Mouse (Mus musculus) embryonic facial prominence, embryonic 15.5 days (tissue): ENCODE measurements around the gene Cpsf7. TPM values are rescaled to one million over a fixed set of nuclear protein-coding genes. Genes with fewer than 3 reads are reported as not detected.

Source experiments
- ATAC-seq: fragments of 200-750 bp; cut with Nextera tagmentation; 2 replicates; pipeline ENCODE4 v1.8.0; 2017; ENCODE audit warnings: low read depth, moderate TSS enrichment; ENCODE audit not compliant: insufficient number of reproducible peaks, low FRiP score, low TSS enrichment
- H3K27ac ChIP-seq: fragments of 300-500 bp; sonication (generic); replicated peaks from 2 replicates; pipeline ENCODE4 v1.5.1; 2015; ENCODE audit warnings: mild to moderate bottlenecking, inconsistent platforms
- H3K27me3 ChIP-seq: fragments of 300-500 bp; sonication (generic); 2 replicates; pipeline ENCODE4 v1.6.1; 2015; ENCODE audit warnings: inconsistent platforms
- H3K36me3 ChIP-seq: fragments of 300-500 bp; sonication (generic); 2 replicates; pipeline ENCODE4 v1.6.1; 2015; ENCODE audit warnings: mild to moderate bottlenecking, inconsistent platforms
- H3K4me1 ChIP-seq: fragments of 300-500 bp; sonication (generic); 2 replicates; pipeline ENCODE4 v1.6.1; 2015; ENCODE audit warnings: inconsistent platforms
- H3K4me2 ChIP-seq: fragments of 300-500 bp; sonication (generic); replicated peaks from 2 replicates; pipeline ENCODE4 v1.6.1; 2015; ENCODE audit warnings: mild to moderate bottlenecking, inconsistent platforms
- H3K4me3 ChIP-seq: fragments of 300-500 bp; sonication (generic); replicated peaks from 2 replicates; pipeline ENCODE4 v1.5.1; 2015; ENCODE audit warnings: mild to moderate bottlenecking, inconsistent platforms
- H3K9ac ChIP-seq: fragments of 300-500 bp; sonication (generic); 2 replicates; pipeline ENCODE4 v1.6.1; 2015; ENCODE audit warnings: inconsistent platforms
- H3K9me3 ChIP-seq: fragments of 300-500 bp; sonication (generic); replicated peaks from 2 replicates; pipeline ENCODE4 v1.6.1; 2016; ENCODE audit warnings: inconsistent platforms
- WGBS: fragments of 180-500 bp; shearing (Covaris S2); methylation state at CpG from one replicate; pipeline ENCODE4 v1.1.7; 2015; 5-methylcytosine and 5-hydroxymethylcytosine counted together
- polyA plus RNA-seq: library from polyadenylated mRNA; unstranded; fragments of >200 nt; fragmentation: Nextera tagmentation; extraction: Ambion mirVana; gene quantifications from 2 replicates; pipeline ENCODE4 v1.2.1, GENCODE M21; 2015

Gene Cpsf7
- polyA plus RNA-seq, 1 experiment from 2014 or later, result 49.5 TPM

GRCm38 (mm10) chr19:10561558-10562314, 36.7 kb downstream of the Cpsf7 start:
- H3K9ac ChIP-seq, result no peak overlapping the region
- no peak overlapping the region for H3K27ac ChIP-seq
- no peak overlapping the region for H3K4me2 ChIP-seq
- H3K4me3 ChIP-seq, result no peak overlapping the region
- ATAC-seq, result no peak
- H3K9me3 ChIP-seq, result no peaks in the 10 kb centered on the region
- no peaks in the 10 kb centered on the region for H3K4me1 ChIP-seq
- 45% methylated on average over 6 of the region's 6 CpGs for WGBS
- no peaks in the 10 kb centered on the region for H3K27me3 ChIP-seq
- no peaks in the 10 kb centered on the region for H3K36me3 ChIP-seq

- no peak overlapping the region for H3K4me2 ChIP-seq
- H3K36me3 ChIP-seq, result no peaks in the 10 kb centered on the region
- no peaks in the 10 kb centered on the region for H3K9me3 ChIP-seq
- H3K27me3 ChIP-seq, result no peaks in the 10 kb centered on the region
- no peak overlapping the region for H3K9ac ChIP-seq
- no peak overlapping the region for H3K4me3 ChIP-seq
- no peak for ATAC-seq
- H3K27ac ChIP-seq, result no peak overlapping the region
- H3K4me1 ChIP-seq, result no peaks in the 10 kb centered on the region
- WGBS, result 37% methylated on average over 5 of the region's 5 CpGs
Measured at GRCm38 (mm10) chr19:10562351-10562750, 37.3 kb downstream of the Cpsf7 start.

- Histone ChIP-seq H3K27me3 (no peaks in the 10 kb centered on the region), H3K4me1 (no peaks in the 10 kb centered on the region), H3K36me3 (no peaks in the 10 kb centered on the region), H3K9me3 (no peaks in the 10 kb centered on the region), H3K4me2 (no peak overlapping the region), H3K9ac (no peak overlapping the region), H3K4me3 (no peak overlapping the region), H3K27ac (no peak overlapping the region)
- whole genome bisulfite sequencing, result 82% methylated on average over 6 of the region's 6 CpGs
- ATAC-seq, result no peak
Measured at GRCm38 (mm10) chr19:10564278-10564677, 39.2 kb downstream of the Cpsf7 start.

GRCm38 (mm10) chr19:10565217-10565616, 40.2 kb downstream of the Cpsf7 start:
- WGBS, result 80% methylated on average over 4 of the region's 4 CpGs
- peaks cover 3% of the 10 kb centered on the region; the same call in 1 of the 2 replicates for H3K36me3 ChIP-seq
- no peak overlapping the region for H3K27ac ChIP-seq
- no peak overlapping the region for H3K4me2 ChIP-seq
- H3K4me1 ChIP-seq, result no peaks in the 10 kb centered on the region
- H3K9me3 ChIP-seq, result no peaks in the 10 kb centered on the region
- no peaks in the 10 kb centered on the region for H3K27me3 ChIP-seq
- H3K9ac ChIP-seq, result no peak overlapping the region
- no peak for ATAC-seq
- no peak overlapping the region for H3K4me3 ChIP-seq

- Histone ChIP-seq H3K4me1 (no peaks in the 10 kb centered on the region), H3K4me2 (no peak overlapping the region), H3K4me3 (no peak overlapping the region), H3K36me3 (peaks cover 43% of the 10 kb centered on the region), H3K9me3 (no peaks in the 10 kb centered on the region), H3K9ac (no peak overlapping the region), H3K27ac (no peak overlapping the region), H3K27me3 (no peaks in the 10 kb centered on the region)
- ATAC-seq, result no peak
- WGBS, result 90% methylated on average over 6 of the region's 6 CpGs
Measured at GRCm38 (mm10) chr19:10569627-10570026, 44.6 kb downstream of the Cpsf7 start.

GRCm38 (mm10) chr19:10576690-10577561, 51.9 kb downstream of the Cpsf7 start, which contains the start of the genes Cyb561a3 and Tmem138:
Gene Cyb561a3, plus strand, starts transcription at chr19:10577172.
Gene Tmem138, minus strand, starts transcription at chr19:10577362.
- WGBS, result under 1% methylated on average over 44 of the region's 44 CpGs
- Histone ChIP-seq H3K9ac (peak within 1 kb of the TSS; percentile 64), H3K27ac (peak within 1 kb of the TSS; percentile 90), H3K4me1 (peaks cover 17% of the 10 kb centered on the region), H3K4me3 (peak within 1 kb of the TSS; percentile 75), H3K4me2 (peak within 1 kb of the TSS; percentile 66), H3K9me3 (no peaks in the 10 kb centered on the region), H3K27me3 (no peaks in the 10 kb centered on the region), H3K36me3 (peaks cover 28% of the 10 kb centered on the region)
- ATAC-seq, result peak; percentile 94

- WGBS, result 79% methylated on average over 3 of the region's 3 CpGs
- ATAC-seq, result no peak
- Histone ChIP-seq H3K36me3 (0 out of 2 replicates have a peak, but pooled peaks cover 4% of the 10 kb centered on the region), H3K4me1 (peaks cover 17% of the 10 kb centered on the region), H3K4me3 (no peak overlapping the region), H3K27me3 (no peaks in the 10 kb centered on the region), H3K27ac (no peak overlapping the region), H3K4me2 (no peak overlapping the region), H3K9ac (no peak overlapping the region), H3K9me3 (no peaks in the 10 kb centered on the region)
Measured at GRCm38 (mm10) chr19:10580102-10580501, 55.0 kb downstream of the Cpsf7 start.

GRCm38 (mm10) chr19:10580761-10581160, 55.7 kb downstream of the Cpsf7 start:
- ATAC-seq, result no peak
- H3K27ac ChIP-seq, result no peak overlapping the region
- no peak overlapping the region for H3K9ac ChIP-seq
- peaks cover 17% of the 10 kb centered on the region for H3K4me1 ChIP-seq
- H3K4me2 ChIP-seq, result no peak overlapping the region
- no peaks in the 10 kb centered on the region for H3K27me3 ChIP-seq
- H3K36me3 ChIP-seq, result 0 out of 2 replicates have a peak, but pooled peaks cover 4% of the 10 kb centered on the region
- WGBS, result 76% methylated on average over 3 of the region's 3 CpGs
- H3K9me3 ChIP-seq, result no peaks in the 10 kb centered on the region
- no peak overlapping the region for H3K4me3 ChIP-seq

- Histone ChIP-seq H3K27ac (no peak overlapping the region), H3K4me3 (no peak overlapping the region), H3K9ac (no peak overlapping the region), H3K4me1 (peaks cover 12% of the 10 kb centered on the region), H3K36me3 (0 out of 2 replicates have a peak, but pooled peaks cover 4% of the 10 kb centered on the region), H3K4me2 (no peak overlapping the region), H3K27me3 (no peaks in the 10 kb centered on the region), H3K9me3 (no peaks in the 10 kb centered on the region)
- no peak for ATAC-seq
- WGBS, result 85% methylated on average over 6 of the region's 6 CpGs
Measured at GRCm38 (mm10) chr19:10581984-10582383, 56.9 kb downstream of the Cpsf7 start.

- H3K27ac ChIP-seq, result no peak overlapping the region
- ATAC-seq, result no peak
- H3K27me3 ChIP-seq, result no peaks in the 10 kb centered on the region
- peaks cover 8% of the 10 kb centered on the region; the same call in 1 of the 2 replicates for H3K4me1 ChIP-seq
- no peaks in the 10 kb centered on the region for H3K9me3 ChIP-seq
- no peak overlapping the region for H3K4me2 ChIP-seq
- 76% methylated on average over 7 of the region's 7 CpGs for WGBS
- H3K4me3 ChIP-seq, result no peak overlapping the region
- H3K36me3 ChIP-seq, result 0 out of 2 replicates have a peak, but pooled peaks cover 4% of the 10 kb centered on the region
- H3K9ac ChIP-seq, result no peak overlapping the region
Measured at GRCm38 (mm10) chr19:10583550-10584146, 58.6 kb downstream of the Cpsf7 start.

GRCm38 (mm10) chr19:10585112-10585511, 60.0 kb downstream of the Cpsf7 start:
- 88% methylated on average over 8 of the region's 8 CpGs for WGBS
- ATAC-seq, result no peak
- peaks cover 18% of the 10 kb centered on the region for H3K4me1 ChIP-seq
- H3K36me3 ChIP-seq, result 0 out of 2 replicates have a peak, but pooled peaks cover 4% of the 10 kb centered on the region
- no peak overlapping the region for H3K27ac ChIP-seq
- no peak overlapping the region for H3K9ac ChIP-seq
- no peaks in the 10 kb centered on the region for H3K9me3 ChIP-seq
- H3K27me3 ChIP-seq, result no peaks in the 10 kb centered on the region
- H3K4me2 ChIP-seq, result no peak overlapping the region
- no peak overlapping the region for H3K4me3 ChIP-seq
